Mouse (Mus musculus): ENCODE results near the gene Gfod1. TPM values are rescaled to one million over a fixed set of nuclear protein-coding genes. Genes with fewer than 3 reads are reported as not detected.
A peak's percentile ranks its signal among the peaks of the same experiment; 100 is the strongest.

The Gfod1 gene
- total RNA-seq, 2 experiments from 2014 or later = 1.3 to 2.3 TPM

- no peak for ATAC-seq (replicated peaks; ENCODE audit: low FRiP score, poor library complexity, severe bottlenecking)
Measured at GRCm38 (mm10) chr13:43235982-43236381, 68.0 kb downstream of the Gfod1 start.

DNA sequence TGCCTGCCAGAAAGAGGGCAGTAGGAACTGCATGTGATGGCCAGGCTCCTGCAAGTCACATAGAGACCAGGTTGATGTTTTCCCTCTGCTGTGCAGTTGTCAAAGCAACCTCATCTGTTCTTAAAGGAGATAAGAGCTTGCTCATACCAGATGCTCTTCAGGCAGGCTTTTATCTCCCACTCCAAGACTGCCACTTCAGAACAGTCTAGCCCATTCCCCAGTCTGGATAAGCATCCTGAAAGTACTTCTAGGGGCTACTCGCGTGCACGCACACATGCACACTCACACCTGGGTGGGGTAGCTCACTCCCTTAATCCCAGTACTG, 68.4 kb downstream of the Gfod1 start:
- ATAC-seq (replicated peaks; ENCODE audit: low FRiP score, poor library complexity, severe bottlenecking) = no peak

DNA sequence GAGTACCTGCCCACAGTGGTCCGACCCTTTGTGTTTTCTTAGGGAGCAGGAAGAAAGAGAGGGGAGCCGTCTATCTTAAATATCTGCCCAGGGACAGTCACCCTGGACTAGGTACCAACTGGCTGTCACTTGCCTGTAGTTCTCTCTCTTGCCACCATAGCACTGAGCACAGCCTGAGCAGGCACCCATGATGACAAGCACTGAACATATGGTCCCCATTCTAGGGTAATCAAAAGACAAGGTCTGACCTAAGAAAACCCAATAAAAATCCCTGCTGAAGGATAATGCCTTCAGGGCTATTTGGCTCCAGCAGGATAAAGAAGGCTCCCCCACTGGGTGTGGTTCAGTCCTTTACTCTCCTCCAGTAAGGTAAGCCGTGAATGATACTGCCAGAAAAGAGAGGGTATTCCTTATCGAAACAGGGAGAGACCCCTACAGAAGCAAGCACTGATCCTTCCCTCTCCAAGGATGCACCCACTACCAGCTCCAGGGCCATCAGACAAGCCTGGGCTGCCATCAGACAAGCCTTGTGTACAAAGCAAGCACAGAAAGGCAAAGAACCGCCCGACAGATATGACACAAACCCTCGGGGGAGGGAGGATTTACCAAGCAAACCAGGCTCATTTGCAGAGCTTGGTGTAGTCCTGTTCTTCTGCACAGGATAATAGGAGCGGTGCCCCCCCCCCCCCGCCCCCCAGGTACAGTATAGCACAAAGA, 68.9 kb downstream of the Gfod1 start:
- ATAC-seq (replicated peaks; ENCODE audit: low FRiP score, poor library complexity, severe bottlenecking) = no peak

DNA sequence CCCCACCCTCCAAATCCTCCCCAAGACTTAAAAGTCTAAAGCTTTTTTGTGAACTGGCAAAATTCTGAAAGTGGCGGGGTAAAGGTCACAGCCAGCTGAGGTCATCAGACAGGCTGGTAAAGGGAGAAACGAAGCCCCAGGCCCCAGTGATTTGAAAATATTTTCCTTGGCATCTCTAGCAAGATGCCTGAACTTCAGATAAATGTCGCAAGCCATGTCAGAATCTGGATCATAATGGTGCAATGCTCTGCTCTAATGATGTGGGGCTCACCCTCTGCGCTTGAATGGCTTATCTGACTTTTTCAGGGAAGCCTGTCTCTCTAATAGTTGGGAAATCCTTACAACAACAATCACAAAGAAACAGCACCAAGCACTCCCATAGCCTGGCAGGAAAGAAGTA, 70.6 kb downstream of the Gfod1 start:
- ATAC-seq (replicated peaks; ENCODE audit: low FRiP score, poor library complexity, severe bottlenecking) = no peak

GRCm38 (mm10) chr13:43231965-43232860, 71.8 kb downstream of the Gfod1 start:
- no peak for ATAC-seq (replicated peaks; ENCODE audit: low FRiP score, poor library complexity, severe bottlenecking)

DNA sequence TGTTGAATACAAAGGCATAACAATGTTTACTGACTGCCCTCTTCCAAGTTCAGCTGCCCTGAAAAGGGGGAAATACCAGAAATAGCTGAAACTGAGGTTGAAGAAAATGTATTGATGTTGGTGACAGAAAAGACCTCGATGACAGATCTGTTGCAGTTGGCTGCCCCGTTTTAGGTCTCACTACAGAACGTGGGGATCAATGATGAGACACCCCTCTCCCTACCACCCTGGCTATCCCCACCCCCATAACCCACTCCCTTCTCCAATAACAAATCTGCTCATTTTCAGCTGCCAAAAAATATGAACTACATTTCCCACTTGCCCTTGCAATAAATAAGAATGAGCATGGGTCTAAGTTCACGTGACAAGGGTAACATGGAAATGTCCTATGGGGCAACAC, 73.1 kb downstream of the Gfod1 start:
- ATAC-seq (replicated peaks; ENCODE audit: low FRiP score, poor library complexity, severe bottlenecking) = no peak

GRCm38 (mm10) chr13:43230238-43230637, 73.7 kb downstream of the Gfod1 start:
- ATAC-seq (replicated peaks; ENCODE audit: low FRiP score, poor library complexity, severe bottlenecking) = 0 out of 2 replicates have a peak, but pooled peaks have one; percentile 25

- ATAC-seq (replicated peaks; ENCODE audit: low FRiP score, poor library complexity, severe bottlenecking) = no peak
Measured at GRCm38 (mm10) chr13:43229767-43230166, 74.2 kb downstream of the Gfod1 start.

DNA sequence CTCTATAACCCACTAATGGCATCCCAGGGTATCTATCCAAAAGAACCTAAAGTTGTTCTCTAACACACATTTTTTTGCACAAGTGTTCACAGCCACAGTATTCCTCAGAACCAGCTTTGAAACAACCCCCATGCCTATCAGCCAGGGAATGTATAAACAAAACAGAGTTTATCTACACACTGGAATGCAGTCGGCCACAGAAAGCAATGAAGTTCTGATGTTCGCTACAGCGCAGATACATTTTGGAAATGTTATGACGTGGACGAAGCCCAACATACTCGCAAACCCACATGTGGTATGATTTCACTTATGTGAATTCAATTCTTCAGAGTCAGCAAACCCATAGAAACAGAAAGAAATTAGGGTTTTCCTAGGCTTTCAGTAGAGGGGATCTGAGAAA, 75.8 kb downstream of the Gfod1 start:
- no peak for ATAC-seq (replicated peaks; ENCODE audit: low FRiP score, poor library complexity, severe bottlenecking)

GRCm38 (mm10) chr13:43226041-43226440, 77.9 kb downstream of the Gfod1 start:
- no peak for ATAC-seq (replicated peaks; ENCODE audit: low FRiP score, poor library complexity, severe bottlenecking)

DNA sequence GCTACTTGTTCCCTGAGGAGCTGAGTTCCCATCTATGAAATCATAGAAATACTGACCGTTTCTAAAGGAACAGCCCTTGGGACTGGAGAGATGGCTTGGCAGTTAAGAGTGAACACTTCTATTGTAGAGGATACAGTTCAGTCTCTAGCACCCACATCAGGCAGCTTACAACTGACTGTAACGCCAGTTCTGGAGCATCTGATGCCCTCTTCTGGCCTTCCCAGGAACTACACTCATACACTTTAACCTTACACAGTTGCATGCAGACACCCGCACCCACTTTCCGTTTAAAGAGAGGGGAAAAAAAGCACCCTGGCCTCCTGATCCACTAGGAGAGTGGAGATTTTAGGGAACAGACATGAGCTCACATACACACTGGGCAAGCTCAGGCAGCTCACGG, 78.8 kb downstream of the Gfod1 start:
- no peak for ATAC-seq (replicated peaks; ENCODE audit: low FRiP score, poor library complexity, severe bottlenecking)

DNA sequence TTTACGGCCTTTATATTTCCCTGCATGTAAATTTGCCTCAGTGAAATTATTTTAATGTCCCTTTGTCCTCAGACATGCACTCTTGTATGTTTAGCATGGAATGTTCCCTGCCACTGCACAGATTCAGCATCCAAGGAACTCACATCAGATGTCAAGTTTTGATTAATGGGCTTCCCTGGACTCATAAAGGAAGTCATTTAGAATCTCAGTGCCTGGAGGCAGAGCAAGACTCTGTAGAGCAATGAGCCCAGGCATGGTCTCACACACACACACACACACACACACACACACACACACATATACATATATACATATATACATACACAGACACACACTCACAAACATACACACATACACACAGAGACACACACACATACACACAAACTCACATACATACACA, 81.9 kb downstream of the Gfod1 start:
- no peak for ATAC-seq (replicated peaks; ENCODE audit: low FRiP score, poor library complexity, severe bottlenecking)

GRCm38 (mm10) chr13:43221290-43221689, 82.7 kb downstream of the Gfod1 start:
- ATAC-seq (replicated peaks; ENCODE audit: low FRiP score, poor library complexity, severe bottlenecking) = no peak

DNA sequence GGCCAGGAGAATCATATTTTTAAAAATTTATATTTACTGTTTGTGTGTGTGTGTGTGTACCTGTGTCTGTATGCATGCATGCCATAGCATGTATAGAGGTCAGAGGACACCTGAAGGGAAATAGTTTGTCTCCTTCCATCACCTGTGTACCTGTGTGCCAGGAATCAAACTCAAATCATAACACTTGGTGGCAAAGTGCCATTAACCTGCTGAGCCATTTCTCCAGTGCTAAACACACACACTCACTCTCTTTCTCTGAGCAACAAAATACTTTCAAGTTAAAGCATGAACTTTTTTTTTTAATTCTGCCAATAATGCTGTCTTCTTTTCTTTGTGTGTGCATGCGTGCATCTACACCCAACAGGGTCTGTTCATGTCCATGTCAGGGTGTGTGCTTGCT, 83.3 kb downstream of the Gfod1 start:
- ATAC-seq (replicated peaks; ENCODE audit: low FRiP score, poor library complexity, severe bottlenecking) = no peak

DNA sequence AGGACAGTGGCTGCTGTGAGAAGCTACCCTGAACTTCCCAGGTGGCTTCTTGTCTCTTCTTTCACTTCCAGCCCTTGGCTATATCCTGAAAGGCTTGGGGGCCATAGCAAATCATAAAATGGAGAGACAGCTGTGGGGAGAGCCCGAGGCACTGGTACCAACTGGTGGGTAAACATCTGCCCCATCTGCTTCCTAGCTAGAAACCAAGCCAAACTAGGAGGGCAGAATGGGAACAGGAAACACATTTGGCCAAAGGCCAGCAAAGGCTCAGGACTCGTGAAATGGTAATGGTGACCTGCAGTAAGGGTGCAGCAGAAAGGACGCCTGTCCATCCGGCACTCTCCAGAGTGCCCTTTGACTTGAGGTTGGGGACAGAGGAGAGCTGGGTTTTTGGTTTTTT, 85.2 kb downstream of the Gfod1 start:
- no peak for ATAC-seq (replicated peaks; ENCODE audit: low FRiP score, poor library complexity, severe bottlenecking)

GRCm38 (mm10) chr13:43218284-43218683, 85.7 kb downstream of the Gfod1 start:
- ATAC-seq (replicated peaks; ENCODE audit: low FRiP score, poor library complexity, severe bottlenecking) = no peak

- no peak for ATAC-seq (replicated peaks; ENCODE audit: low FRiP score, poor library complexity, severe bottlenecking)
Measured at GRCm38 (mm10) chr13:43217686-43218085, 86.3 kb downstream of the Gfod1 start.

DNA sequence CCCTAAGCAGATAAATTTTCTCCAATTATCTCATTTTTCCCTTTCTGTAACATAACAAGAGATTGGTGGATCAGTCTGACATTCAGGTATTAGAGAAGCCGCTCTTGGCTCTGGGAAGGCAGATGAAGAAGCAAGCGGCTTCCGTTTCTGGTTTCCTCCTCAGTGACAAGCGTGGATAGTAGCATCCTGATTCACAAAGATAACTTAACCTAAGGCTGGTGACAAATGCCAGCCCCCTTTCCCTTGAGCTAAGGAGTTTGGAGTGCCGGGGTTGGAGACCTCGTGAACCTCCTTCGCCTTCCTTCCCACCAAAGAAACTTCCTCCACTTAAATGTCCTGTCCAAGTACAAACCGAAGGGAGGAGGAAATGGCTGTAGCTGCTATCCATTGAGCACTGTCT, 86.9 kb downstream of the Gfod1 start:
- no peak for ATAC-seq (replicated peaks; ENCODE audit: low FRiP score, poor library complexity, severe bottlenecking)

- ATAC-seq (replicated peaks; ENCODE audit: low FRiP score, poor library complexity, severe bottlenecking) = no peak
Measured at GRCm38 (mm10) chr13:43215994-43216706, 87.8 kb downstream of the Gfod1 start.

GRCm38 (mm10) chr13:43215144-43215993, 88.6 kb downstream of the Gfod1 start:
- ATAC-seq (replicated peaks; ENCODE audit: low FRiP score, poor library complexity, severe bottlenecking) = no peak
